Mouse (Mus musculus) liver, embryonic 14.5 days (tissue): Measurements from ENCODE around the gene Sec16a. TPM values are rescaled to one million over a fixed set of nuclear protein-coding genes. Genes with fewer than 3 reads are reported as not detected.

Source experiments
- ATAC-seq: fragments of 200-750 bp; cut with Nextera tagmentation; 2 replicates; pipeline ENCODE4 v1.8.0; 2017; ENCODE audit warnings: moderate number of reproducible peaks, mild to moderate bottlenecking, moderate library complexity; ENCODE audit not compliant: insufficient read depth
- DNase-seq, 3 experiments: peaks; one replicate each; pipeline ENCODE4 v3.0.0-alpha.2; 2012 to 2013; ENCODE audit warnings: low read depth in 3 of 3, low spot score in 3 of 3
- H3K27ac ChIP-seq: fragments of 300-500 bp; sonication (generic); 2 replicates; pipeline ENCODE4 v1.5.1; 2014; ENCODE audit warnings: moderate library complexity, mild to moderate bottlenecking, control low read depth, inconsistent platforms
- H3K27me3 ChIP-seq: fragments of 300-500 bp; sonication (generic); 2 replicates; pipeline ENCODE4 v1.6.1; 2014; ENCODE audit warnings: mild to moderate bottlenecking, low read length, moderate library complexity; ENCODE audit not compliant: control insufficient read depth, insufficient read depth
- H3K36me3 ChIP-seq: fragments of 300-500 bp; sonication (generic); replicated peaks from 2 replicates; pipeline ENCODE4 v1.6.1; 2014; ENCODE audit warnings: low read depth; ENCODE audit not compliant: control insufficient read depth, insufficient read depth
- H3K4me1 ChIP-seq, 2 experiments: fragments of 200-500 bp in 1 of 2; fragments of 300-500 bp in 1 of 2; sonication (generic) in 1 of 2; replicated peaks; 2 replicates each; pipeline ENCODE4 v1.6.1; 2012 to 2014; ENCODE audit warnings: antibody characterized with exemption in 1 of 2, inconsistent platforms in 1 of 2, low read length in 1 of 2; ENCODE audit not compliant: control insufficient read depth in 2 of 2, insufficient read depth in 2 of 2
- H3K4me2 ChIP-seq: fragments of 300-500 bp; sonication (generic); 2 replicates; pipeline ENCODE4 v1.6.1; 2014; ENCODE audit warnings: low read depth, mild to moderate bottlenecking, control low read depth, moderate library complexity
- H3K4me3 ChIP-seq, 2 experiments: fragments of 200-500 bp in 1 of 2; fragments of 300-500 bp in 1 of 2; sonication (generic) in 1 of 2; 2 replicates each; pipeline ENCODE4 v1.5.1; 2012 to 2014; ENCODE audit warnings: low read depth in 2 of 2, low read length in 2 of 2, mild to moderate bottlenecking in 2 of 2, control low read depth in 1 of 2, inconsistent platforms in 1 of 2, moderate library complexity in 1 of 2; ENCODE audit not compliant: insufficient read depth in 1 of 2
- H3K9ac ChIP-seq: fragments of 300-500 bp; sonication (generic); replicated peaks from 2 replicates; pipeline ENCODE4 v1.6.1; 2014; ENCODE audit warnings: mild to moderate bottlenecking, control low read depth, moderate library complexity
- H3K9me3 ChIP-seq: fragments of 300-500 bp; sonication (generic); 2 replicates; pipeline ENCODE4 v1.6.1; 2016; ENCODE audit warnings: low read length, mixed read lengths; ENCODE audit not compliant: control insufficient read depth
- CTCF ChIP-seq: IDR thresholded peaks from 2 replicates; pipeline ENCODE4 v1.5.1; 2016; ENCODE audit warnings: antibody characterized with exemption, low read depth, control low read depth
- EP300 ChIP-seq: IDR thresholded peaks from 2 replicates; pipeline ENCODE4 v1.6.1; 2016; ENCODE audit warnings: antibody characterized with exemption, low read depth
- WGBS: fragments of 180-500 bp; shearing (Covaris S2); extraction: QIAGEN DNeasy Blood & Tissue Kit; methylation state at CpG from one replicate; pipeline ENCODE4 v1.1.7; 2014; ENCODE audit not compliant: insufficient replicate concordance; 5-methylcytosine and 5-hydroxymethylcytosine counted together
- polyA plus RNA-seq, 2 experiments: library from polyadenylated mRNA; depleted of rRNA in 1 of 2; stranded (reverse) in 1 of 2; unstranded in 1 of 2; fragments of >200 nt; fragmentation: Nextera tagmentation in 1 of 2; extraction: Ambion mirVana in 1 of 2; gene quantifications; 2 replicates each; pipeline versions ENCODE4 v1.2.1 to v1.2.3; 2012 to 2014

Sec16a gene
- polyA plus RNA-seq, 2 experiments: 9.3 to 10.5 TPM

DNA sequence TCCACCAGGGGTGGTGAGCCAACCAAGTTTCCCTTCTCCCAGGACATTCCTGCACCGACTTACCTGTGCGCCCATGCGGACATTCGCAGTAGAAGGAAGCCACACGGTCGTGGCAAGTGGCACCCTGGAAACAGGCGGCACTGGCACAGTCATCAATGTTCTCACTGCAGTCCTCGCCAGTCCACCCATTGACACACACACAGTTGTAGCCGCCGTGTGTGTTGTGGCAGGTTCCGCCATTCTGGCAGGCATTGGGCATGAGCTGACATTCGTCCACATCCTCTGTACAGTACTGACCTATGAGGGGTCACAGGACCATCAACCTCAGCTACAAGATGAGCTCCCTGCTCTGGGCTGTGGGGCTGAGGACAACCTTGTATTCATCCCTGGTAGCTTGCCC, 35.9 kb upstream of the Sec16a start:
- no peaks in the 10 kb centered on the region for H3K36me3 ChIP-seq
- WGBS: 76% methylated on average over 12 of the region's 12 CpGs
- DNase-seq (no peak), ATAC-seq (no peak)
- peaks cover 0 to 8% of the 10 kb centered on the region in 2 experiments; a peak in 2 of 4 replicates for H3K4me1 ChIP-seq
- no peaks in the 10 kb centered on the region for H3K27me3 ChIP-seq
- TF ChIP-seq EP300 (no peak), CTCF (no peak)
- H3K9ac ChIP-seq: no peak overlapping the region
- no peak overlapping the region for H3K27ac ChIP-seq
- no peak overlapping the region for H3K4me3 ChIP-seq
- no peak overlapping the region for H3K4me2 ChIP-seq
- H3K9me3 ChIP-seq: no peaks in the 10 kb centered on the region

DNA sequence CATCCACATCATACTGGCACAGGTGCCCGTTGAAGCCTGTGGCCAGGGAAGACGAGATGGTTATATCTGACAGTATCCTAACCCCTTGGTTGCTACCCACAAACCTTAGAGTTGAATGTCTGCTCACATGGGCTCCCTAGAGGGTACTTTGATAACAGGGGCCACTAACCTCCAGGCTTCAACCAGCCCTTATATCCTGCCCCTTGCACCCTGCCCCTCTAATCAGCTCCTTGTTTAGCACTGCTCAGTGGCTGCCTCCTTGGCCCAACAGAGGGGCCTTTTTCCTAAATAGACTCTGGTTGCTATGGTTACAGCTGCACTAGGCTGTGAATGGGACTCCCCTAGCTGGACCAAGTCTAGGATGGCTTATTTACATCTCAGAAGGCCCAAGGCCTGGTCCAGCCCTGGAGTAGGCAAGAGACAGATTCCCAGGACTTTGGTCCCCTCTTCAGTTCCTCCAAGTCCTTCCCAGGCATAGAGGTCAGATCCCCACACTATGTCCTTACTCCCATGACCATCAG, 33.7 kb upstream of the Sec16a start:
- no peak for ATAC-seq
- Histone ChIP-seq H3K36me3 (no peaks in the 10 kb centered on the region), H3K4me3 (no peak overlapping the region), H3K4me1 (peaks cover 0 to 11% of the 10 kb centered on the region in 2 experiments; a peak in 2 of 4 replicates), H3K9ac (no peak overlapping the region), H3K27me3 (no peaks in the 10 kb centered on the region), H3K4me2 (no peak overlapping the region), H3K27ac (no peak overlapping the region), H3K9me3 (no peaks in the 10 kb centered on the region)
- 46% methylated on average over 2 of the region's 2 CpGs for WGBS
- DNase-seq: no peak
- TF ChIP-seq CTCF (no peak), EP300 (no peak)

DNA sequence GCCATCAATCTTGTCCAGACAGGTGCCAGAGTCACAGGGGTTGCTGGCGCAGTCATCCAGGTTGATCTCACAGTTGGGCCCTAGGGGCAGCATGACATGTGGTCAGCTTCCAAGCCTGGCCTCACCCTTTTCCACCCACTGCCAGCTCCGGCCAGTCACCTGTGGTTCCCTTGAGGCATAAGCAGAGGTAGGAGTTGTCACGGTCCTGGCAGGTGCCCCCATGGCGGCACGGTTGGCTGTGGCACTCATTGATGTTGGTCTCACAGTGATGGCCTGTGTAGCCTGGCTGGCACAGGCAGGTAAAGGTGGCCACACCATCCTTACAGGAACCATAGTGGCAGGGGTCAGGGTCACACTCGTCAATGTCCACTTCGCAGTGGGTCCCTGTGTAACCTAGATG, 32.9 kb upstream of the Sec16a start:
- no peak overlapping the region for H3K4me2 ChIP-seq
- H3K27me3 ChIP-seq: no peaks in the 10 kb centered on the region
- no peak overlapping the region for H3K9ac ChIP-seq
- no peaks in the 10 kb centered on the region for H3K9me3 ChIP-seq
- DNase-seq (no peak), ATAC-seq (no peak)
- 73% methylated on average over 7 of the region's 7 CpGs for WGBS
- H3K36me3 ChIP-seq: no peaks in the 10 kb centered on the region
- no peak overlapping the region for H3K4me3 ChIP-seq
- no peak for TF ChIP-seq CTCF
- no peak for TF ChIP-seq EP300
- H3K27ac ChIP-seq: no peak overlapping the region
- peaks cover 0 to 9% of the 10 kb centered on the region in 2 experiments; a peak in 2 of 4 replicates for H3K4me1 ChIP-seq

DNA sequence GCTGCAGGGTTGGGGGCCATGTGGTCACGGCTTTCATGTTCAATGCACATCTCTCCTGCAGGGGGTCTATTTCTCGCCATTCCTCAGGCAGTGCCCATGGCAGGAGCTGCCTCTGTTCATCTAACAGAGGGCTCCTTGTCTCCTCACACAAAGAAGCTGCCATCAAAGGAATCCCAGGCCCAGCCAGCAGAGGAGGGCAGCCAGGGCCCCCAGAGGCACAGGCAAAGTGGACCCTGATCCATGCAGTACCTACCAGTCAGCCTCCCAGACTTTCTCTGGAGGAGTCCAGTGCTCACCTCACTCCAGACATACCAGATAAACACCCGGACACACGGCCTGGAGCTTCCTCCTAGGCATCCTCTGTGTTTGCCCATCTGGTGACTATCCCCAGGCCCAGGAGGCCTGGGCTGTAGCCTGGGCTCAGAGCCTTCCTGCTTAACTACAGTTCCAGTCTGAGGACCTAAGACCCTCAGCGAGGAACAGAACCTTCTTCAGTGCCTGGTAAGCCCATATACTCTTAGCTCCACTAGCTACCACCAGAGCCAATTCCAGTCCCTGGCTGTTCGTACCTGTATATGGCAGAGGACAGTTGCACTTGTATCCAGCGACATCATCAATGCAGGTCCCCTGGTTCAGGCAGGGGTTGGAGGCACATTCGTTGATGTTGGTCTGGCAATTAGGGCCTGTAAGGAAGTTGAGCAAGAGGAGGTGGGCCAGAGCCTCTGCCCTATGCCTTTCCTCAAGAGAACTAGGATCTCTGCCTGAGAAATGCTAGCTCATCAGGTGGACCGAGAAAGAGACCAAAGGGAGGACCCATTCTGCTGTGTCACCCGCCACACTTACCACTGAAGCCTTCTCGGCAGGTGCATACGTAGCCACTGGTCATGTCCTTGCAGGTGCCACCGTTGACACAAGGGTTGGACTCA, 30.8 kb upstream of the Sec16a start:
- H3K36me3 ChIP-seq: no peaks in the 10 kb centered on the region
- no peak for TF ChIP-seq EP300
- TF ChIP-seq CTCF: no peak
- no peak overlapping the region for H3K27ac ChIP-seq
- H3K4me3 ChIP-seq: no peak overlapping the region
- ATAC-seq (no peak), DNase-seq (no peak)
- H3K27me3 ChIP-seq: no peaks in the 10 kb centered on the region
- H3K4me2 ChIP-seq: peak overlapping the region; percentile 9; the same call in 1 of the 2 replicates
- no peaks in the 10 kb centered on the region for H3K9me3 ChIP-seq
- H3K9ac ChIP-seq: no peak overlapping the region
- 51% methylated on average over 13 of the region's 13 CpGs for WGBS
- peaks cover 0 to 3% of the 10 kb centered on the region in 2 experiments; a peak in 1 of 4 replicates for H3K4me1 ChIP-seq
